Mouse (Mus musculus) spleen, postnatal 14 days (tissue): ENCODE results near the gene Fbxw8.

Experiments
- DNase-seq, 2 experiments: peaks; one replicate each; pipeline ENCODE4 v3.0.0; 2021 to 2022; ENCODE audit warnings: low spot score in 2 of 2

Fbxw8 gene

GRCm38 (mm10) chr5:118155565-118155947 is 292 bp upstream of the Fbxw8 start:
- no peak for DNase-seq

- DNase-seq = no peak
Observed at GRCm38 (mm10) chr5:118149711-118150110, 5.6 kb downstream of the Fbxw8 start.

GRCm38 (mm10) chr5:118147264-118147663 is 8.0 kb downstream of the Fbxw8 start:
- no peak for DNase-seq

DNA sequence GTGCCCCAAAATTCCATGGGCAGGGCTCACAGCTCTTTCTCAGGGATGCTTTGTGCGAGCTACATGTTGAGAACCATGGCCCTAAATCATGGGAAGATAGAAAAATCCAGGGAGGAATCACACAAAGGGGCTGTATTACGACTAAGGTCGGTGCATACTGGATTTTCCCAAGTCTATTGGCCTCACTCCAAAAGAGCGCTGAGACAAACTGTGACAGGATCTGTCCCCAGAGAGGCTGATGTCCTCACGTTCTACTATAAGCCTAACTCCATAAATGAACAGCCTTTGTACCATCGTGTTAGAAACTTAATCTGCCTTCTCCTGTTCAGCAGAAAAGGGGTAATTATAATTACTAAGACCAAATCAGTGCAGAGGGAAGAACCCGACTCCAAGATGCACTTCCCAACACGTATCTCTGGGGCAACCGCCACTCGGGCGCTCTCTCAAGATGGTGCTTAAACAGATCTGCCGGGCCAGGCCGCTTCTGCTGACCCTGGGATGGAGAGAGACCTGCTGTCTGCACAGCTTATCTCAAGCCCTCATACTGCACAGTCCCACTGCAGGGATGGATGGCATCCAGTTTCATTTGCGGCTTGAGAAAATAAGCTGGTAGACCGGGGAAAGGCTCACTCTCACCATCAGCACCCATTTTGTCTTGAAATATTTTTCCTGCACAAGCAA is 9.1 kb downstream of the Fbxw8 start:
- DNase-seq = no peak

DNA sequence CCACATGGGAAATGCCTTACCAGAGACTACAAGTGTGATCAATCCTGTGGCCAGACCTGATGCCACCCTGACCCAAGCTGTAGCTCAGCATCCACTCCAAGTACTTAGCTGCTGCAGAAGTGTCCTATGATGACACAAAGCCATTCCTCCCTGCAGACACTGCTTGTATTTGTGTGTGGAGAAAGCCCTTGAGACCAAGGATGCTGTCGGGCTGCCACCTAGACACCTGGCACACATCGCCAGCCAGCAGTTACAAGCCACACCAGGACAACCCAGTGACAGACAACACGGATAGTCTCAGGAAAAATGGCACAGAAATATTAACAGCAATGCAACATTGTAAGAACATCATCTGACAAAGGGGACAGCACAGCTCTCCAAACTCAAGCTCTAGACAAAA is 9.8 kb downstream of the Fbxw8 start:
- no peak for DNase-seq

DNA sequence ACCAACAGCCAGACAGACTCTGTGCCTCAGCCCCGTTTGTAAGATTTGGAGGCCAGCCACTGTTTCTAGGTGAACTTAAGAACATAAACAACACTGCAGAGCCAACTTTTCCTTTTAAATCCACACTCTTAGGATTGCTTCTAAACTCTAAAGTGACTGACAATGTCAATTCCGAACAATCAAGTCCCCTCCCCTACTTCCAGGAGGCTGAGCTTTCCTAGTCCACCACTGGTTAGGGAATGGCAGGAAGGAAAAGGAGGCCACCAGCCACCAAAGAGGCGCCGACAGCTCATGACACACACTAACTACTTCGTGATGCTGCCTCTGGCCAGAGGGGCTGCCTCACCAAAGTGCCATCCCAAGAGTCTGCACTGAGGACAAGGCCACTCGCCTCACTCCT is 10.5 kb downstream of the Fbxw8 start:
- DNase-seq = no peak

DNA sequence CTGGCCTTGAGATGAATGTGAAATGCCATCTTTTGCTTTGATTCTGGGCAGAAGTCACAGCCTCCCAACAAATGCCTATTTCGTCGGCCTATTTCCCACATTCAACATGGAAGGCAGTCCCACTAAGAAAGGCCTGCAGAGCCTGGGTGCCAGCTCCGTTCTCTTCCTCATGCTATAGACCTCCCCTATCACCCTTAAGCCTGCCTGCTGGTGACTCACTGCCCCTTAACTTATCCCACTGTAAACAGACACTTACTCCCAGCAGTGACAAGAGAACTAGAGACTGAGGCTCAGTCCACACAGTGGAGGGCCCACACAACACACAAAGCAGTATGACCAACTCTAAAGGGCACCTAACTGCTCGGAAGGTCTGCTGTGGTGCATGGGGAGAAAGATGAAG is 10.9 kb downstream of the Fbxw8 start:
- DNase-seq = no peak

- DNase-seq = no peak
Observed at GRCm38 (mm10) chr5:118143211-118144026, 11.8 kb downstream of the Fbxw8 start.

DNA sequence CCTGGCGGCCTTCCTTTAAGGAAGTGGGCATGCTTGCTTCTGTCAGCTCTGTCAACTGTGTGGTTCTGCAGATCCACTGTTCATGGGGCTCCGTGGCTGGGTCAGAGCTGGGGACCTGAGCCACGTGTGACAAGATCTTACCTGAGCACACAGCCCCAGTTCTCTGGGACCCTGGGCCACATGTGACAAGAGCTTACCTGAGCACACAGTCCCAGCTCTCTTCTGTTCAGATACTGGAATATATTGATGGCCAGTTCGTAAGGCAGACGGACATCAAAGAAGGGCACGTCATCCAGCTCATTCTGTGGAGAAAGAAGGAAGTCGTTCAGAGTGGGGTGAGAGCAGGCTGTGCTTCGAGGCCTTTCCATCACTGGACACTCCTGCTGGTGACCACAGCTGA is 12.8 kb downstream of the Fbxw8 start:
- no peak for DNase-seq

- no peak for DNase-seq
Observed at GRCm38 (mm10) chr5:118139630-118140029, 15.6 kb downstream of the Fbxw8 start.

DNA sequence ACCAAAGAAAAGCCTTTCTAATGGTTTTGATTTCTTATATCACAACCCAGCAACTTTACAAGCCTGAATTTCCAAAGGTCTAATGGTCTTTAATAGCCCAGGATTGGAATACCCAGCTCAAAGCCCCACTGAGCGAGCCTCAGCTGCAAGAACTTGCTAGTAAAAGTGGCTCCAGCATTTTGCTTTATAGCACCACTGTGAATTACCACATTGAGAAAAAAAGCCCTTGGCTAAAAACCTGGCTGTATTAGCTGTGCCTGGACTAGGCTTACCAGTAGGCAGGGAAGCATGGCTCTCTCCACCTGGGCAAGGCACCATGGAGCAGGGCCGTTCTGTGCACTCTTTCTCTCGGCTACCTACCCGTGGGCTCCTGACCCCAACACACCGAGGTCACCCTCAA is 18.9 kb downstream of the Fbxw8 start:
- DNase-seq = no peak

DNA sequence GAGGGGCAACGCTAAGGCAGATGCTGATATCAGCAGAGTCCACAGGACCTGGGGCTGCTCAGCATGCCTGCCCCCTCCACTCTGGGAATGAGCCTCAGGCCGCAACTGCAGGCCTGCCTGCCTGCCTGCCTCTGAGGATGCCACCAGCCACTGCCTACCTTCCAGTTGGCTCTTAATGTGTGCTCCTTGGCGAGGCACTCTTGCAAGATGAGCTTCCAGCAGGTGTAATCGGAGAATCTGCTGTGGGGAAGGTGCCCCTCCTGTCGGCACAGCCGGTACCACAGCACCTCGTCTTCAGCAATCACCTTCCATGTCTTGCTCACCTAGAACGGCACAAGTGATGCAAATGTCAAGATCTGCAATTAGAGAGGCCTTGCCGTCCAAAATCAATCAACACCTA is 26.6 kb downstream of the Fbxw8 start:
- DNase-seq = no peak

- DNase-seq = no peak
Observed at GRCm38 (mm10) chr5:118128208-118128607, 27.1 kb downstream of the Fbxw8 start.

DNA sequence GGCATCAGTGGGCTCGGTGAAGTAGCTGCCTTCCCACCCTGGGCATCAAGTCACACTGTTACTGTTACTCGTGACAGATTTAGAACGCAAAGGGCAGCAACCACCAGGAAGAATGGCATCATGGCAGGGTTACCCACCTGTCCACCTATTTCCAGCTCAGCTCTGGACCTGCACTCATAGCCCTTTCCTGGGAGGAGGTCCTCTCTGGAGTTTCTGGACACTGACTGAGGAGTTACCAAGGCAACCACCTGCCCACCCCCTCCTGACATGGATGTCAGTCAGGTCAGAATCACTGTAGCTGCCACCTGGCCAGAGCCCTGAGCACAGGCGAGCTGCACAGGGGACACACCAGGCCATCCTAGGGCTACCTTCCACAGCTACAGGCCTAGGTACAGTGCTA is 28.6 kb downstream of the Fbxw8 start:
- DNase-seq = no peak

DNA sequence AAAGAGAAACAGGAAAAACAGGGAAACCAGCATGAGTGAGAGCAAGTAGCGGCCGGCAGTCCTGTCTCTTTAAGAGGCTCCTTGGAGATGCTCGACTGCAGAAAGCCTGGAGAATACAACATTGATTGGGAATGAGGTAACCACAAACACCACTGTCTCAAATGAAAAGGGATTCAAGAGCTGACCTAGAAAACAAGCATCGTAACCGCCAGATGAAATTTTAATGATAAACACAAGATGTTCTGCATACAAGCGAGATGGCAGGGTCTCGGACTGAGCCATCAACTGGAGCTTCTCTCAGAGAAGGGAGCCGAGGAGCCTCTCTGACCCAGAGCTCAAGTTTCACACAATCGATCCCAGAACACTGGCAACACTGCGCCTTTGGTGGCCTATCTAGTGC is 32.2 kb downstream of the Fbxw8 start:
- no peak for DNase-seq

DNA sequence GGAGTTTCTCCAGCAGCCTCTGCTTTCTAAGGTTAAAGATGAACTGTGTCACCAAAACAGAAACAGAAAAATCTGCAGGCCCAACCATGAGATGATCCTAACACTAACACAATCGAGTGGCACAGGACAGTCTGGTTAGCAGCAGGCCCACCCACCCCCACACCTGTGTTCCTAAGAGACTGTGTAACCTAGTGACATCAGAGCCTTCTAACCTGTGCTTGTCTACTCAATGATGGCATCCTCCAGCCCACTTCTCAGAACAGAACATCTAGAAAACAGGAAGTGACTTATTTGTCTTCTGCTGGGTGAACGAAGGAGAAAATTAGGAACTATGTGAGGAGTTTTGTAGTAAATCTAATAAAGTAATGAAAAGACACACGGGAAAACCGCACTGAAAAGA is 33.3 kb downstream of the Fbxw8 start:
- no peak for DNase-seq

- DNase-seq = no peak
Observed at GRCm38 (mm10) chr5:118120670-118121069, 34.6 kb downstream of the Fbxw8 start.

DNA sequence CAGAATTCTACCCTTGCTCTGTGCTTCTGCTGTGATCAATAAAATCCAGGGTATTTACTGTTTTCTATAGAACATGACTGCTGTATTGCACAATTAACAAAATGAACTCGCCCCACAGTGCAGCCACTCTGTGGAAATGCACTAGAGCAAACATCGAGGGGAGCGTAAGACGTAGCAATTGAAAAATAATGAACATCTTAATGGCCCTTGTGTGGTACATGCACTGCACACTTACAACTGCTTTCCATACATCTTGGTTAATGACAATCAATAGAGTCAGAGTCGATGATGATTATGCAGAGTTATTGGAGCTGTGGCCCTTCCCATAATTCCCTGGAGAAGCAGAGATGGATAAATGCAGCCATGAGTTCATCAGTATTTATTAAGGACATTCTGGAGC is 36.3 kb downstream of the Fbxw8 start:
- no peak for DNase-seq

DNA sequence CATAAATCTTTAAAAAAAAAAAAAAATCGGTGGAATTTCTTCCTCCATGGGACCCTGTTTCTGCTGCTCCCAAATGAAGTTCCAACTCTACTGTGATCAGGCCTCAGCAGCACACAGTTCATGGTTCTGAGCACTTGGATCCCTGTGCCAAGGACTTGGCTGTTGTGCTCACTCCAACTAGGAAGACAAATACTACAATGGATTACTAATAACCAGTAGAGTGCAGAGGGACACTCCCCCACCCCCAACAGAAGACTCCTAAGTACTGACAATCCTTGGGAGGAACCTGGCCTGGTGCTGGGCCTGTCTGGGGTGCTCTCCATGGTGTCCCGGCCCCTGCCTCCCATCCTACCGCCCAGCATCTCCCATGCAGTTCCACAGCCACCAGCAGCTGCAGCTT is 36.9 kb downstream of the Fbxw8 start:
- no peak for DNase-seq

DNA sequence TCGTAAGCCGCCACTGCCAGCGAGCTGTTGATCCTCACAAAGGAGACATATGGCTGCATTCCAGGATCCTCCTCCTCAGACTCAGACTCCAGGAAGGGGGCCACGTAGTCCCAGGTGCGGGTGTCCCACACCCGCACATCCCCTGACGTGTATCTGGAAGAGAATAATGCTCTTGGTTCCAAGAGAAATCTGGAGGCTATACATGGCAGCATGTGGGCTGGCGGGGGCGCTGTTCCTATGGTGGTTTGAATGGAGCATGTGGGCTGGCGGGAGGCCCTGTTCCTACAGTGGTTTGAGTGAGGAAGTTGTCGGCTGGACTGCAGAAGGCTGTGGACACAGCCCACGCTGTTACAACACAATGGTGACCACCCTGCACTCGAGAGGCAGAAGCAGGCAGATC is 41.6 kb downstream of the Fbxw8 start:
- DNase-seq = no peak

DNA sequence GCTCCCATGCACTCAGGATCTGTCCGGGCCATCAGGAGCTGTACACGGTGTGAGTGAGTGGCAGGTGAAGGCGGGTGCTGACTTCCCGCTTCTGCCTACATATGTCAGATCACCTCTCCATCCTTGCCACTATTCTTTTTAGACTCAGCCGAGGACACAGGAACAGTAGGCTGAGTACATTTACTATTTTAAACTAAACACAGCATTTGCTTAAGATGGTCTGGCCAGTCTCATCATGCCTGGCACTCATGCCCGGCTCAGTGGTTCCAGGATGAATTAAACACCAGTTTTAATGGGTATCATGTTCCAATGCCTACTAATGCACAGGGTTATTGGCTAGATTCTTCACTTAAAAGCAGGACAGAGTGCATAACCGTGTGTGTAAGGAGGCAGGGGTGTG is 42.2 kb downstream of the Fbxw8 start:
- no peak for DNase-seq

GRCm38 (mm10) chr5:118108794-118109440 is 46.3 kb downstream of the Fbxw8 start:
- no peak for DNase-seq
